Mouse (Mus musculus) embryonic facial prominence, embryonic 14.5 days (tissue): ENCODE results near the gene Glo1. TPM values are rescaled to one million over a fixed set of nuclear protein-coding genes. Genes with fewer than 3 reads are reported as not detected.

Experiments
- ATAC-seq: fragments of 200-750 bp; cut with Nextera tagmentation; 2 replicates; pipeline ENCODE4 v1.8.0; 2017; ENCODE audit warnings: low read depth, moderate number of reproducible peaks, moderate TSS enrichment
- DNase-seq: peaks from one replicate; pipeline ENCODE4 v3.0.0-alpha.2; 2015; ENCODE audit warnings: low spot score
- H3K27ac ChIP-seq: fragments of 300-500 bp; sonication (generic); replicated peaks from 2 replicates; pipeline ENCODE4 v1.5.1; 2014; ENCODE audit warnings: low read depth, mild to moderate bottlenecking, low read length, moderate library complexity
- H3K27me3 ChIP-seq: fragments of 300-500 bp; sonication (generic); replicated peaks from 2 replicates; pipeline ENCODE4 v1.6.1; 2014; ENCODE audit warnings: low read length; ENCODE audit not compliant: control insufficient read depth, insufficient read depth
- H3K36me3 ChIP-seq: fragments of 300-500 bp; sonication (generic); 2 replicates; pipeline ENCODE4 v1.6.1; 2014; ENCODE audit warnings: low read length, mixed read lengths; ENCODE audit not compliant: control insufficient read depth, insufficient read depth
- H3K4me1 ChIP-seq: fragments of 300-500 bp; sonication (generic); 2 replicates; pipeline ENCODE4 v1.6.1; 2014; ENCODE audit warnings: antibody characterized with exemption, low read length; ENCODE audit not compliant: control insufficient read depth, insufficient read depth
- H3K4me2 ChIP-seq: fragments of 300-500 bp; sonication (generic); 2 replicates; pipeline ENCODE4 v1.6.1; 2014; ENCODE audit warnings: low read depth, mild to moderate bottlenecking, low read length, moderate library complexity, mixed read lengths
- H3K4me3 ChIP-seq: fragments of 300-500 bp; sonication (generic); 2 replicates; pipeline ENCODE4 v1.5.1; 2014; ENCODE audit warnings: low read depth, mild to moderate bottlenecking, low read length
- H3K9ac ChIP-seq: fragments of 300-500 bp; sonication (generic); 2 replicates; pipeline ENCODE4 v1.6.1; 2014; ENCODE audit warnings: low read depth, mild to moderate bottlenecking, low read length, moderate library complexity, mixed read lengths
- H3K9me3 ChIP-seq: fragments of 300-500 bp; sonication (generic); 2 replicates; pipeline ENCODE4 v1.6.1; 2016; ENCODE audit warnings: low read length; ENCODE audit not compliant: control insufficient read depth
- WGBS: fragments of 180-500 bp; shearing (Covaris S2); extraction: QIAGEN DNeasy Blood & Tissue Kit; methylation state at CpG from one replicate; pipeline ENCODE4 v1.1.7; 2014; 5-methylcytosine and 5-hydroxymethylcytosine counted together
- polyA plus RNA-seq: library from polyadenylated mRNA; unstranded; fragments of >200 nt; fragmentation: Nextera tagmentation; extraction: Ambion mirVana; gene quantifications from 2 replicates; pipeline ENCODE4 v1.2.1, GENCODE M21; 2014

Gene Glo1
- polyA plus RNA-seq, 1 experiment from 2014 or later: 214 TPM

- DNase-seq (no peak), ATAC-seq (no peak)
- no peaks in the 10 kb centered on the region for H3K9me3 ChIP-seq
- no peaks in the 10 kb centered on the region for H3K4me1 ChIP-seq
- no peak overlapping the region for H3K4me2 ChIP-seq
- H3K4me3 ChIP-seq: no peak overlapping the region
- no peaks in the 10 kb centered on the region for H3K27me3 ChIP-seq
- H3K9ac ChIP-seq: no peak overlapping the region
- 84% methylated on average over 3 of the region's 3 CpGs for WGBS
- no peak overlapping the region for H3K27ac ChIP-seq
- H3K36me3 ChIP-seq: no peaks in the 10 kb centered on the region
Measured at GRCm38 (mm10) chr17:30582313-30582712, 44.4 kb downstream of the Glo1 start.

- ATAC-seq: no peak
- no peak overlapping the region for H3K4me3 ChIP-seq
- no peak for DNase-seq
- H3K9me3 ChIP-seq: no peaks in the 10 kb centered on the region
- WGBS: 84% methylated on average over 6 of the region's 6 CpGs
- no peak overlapping the region for H3K4me2 ChIP-seq
- H3K9ac ChIP-seq: no peak overlapping the region
- no peaks in the 10 kb centered on the region for H3K36me3 ChIP-seq
- no peak overlapping the region for H3K27ac ChIP-seq
- peaks cover 4% of the 10 kb centered on the region; the same call in 1 of the 2 replicates for H3K4me1 ChIP-seq
- no peaks in the 10 kb centered on the region for H3K27me3 ChIP-seq
Measured at GRCm38 (mm10) chr17:30581201-30581600, 45.5 kb downstream of the Glo1 start.

GRCm38 (mm10) chr17:30580781-30581180 is 45.9 kb downstream of the Glo1 start:
- no peak for DNase-seq
- Histone ChIP-seq H3K9ac (no peak overlapping the region), H3K4me3 (no peak overlapping the region), H3K4me1 (peaks cover 4% of the 10 kb centered on the region; the same call in 1 of the 2 replicates), H3K27ac (no peak overlapping the region), H3K9me3 (no peaks in the 10 kb centered on the region), H3K4me2 (no peak overlapping the region), H3K27me3 (no peaks in the 10 kb centered on the region), H3K36me3 (no peaks in the 10 kb centered on the region)
- ATAC-seq: no peak
- WGBS: 70% methylated on average over 1 of the region's 1 CpGs

- no peaks in the 10 kb centered on the region for H3K36me3 ChIP-seq
Measured at GRCm38 (mm10) chr17:30576946-30577345, 49.7 kb downstream of the Glo1 start.

GRCm38 (mm10) chr17:30575941-30576773 is 50.5 kb downstream of the Glo1 start, which contains the start of gene Btbd9:
Gene Btbd9, minus strand, starts transcription at chr17:30576488.
- WGBS: under 1% methylated on average over 46 of the region's 94 CpGs
- peaks cover 12% of the 10 kb centered on the region for H3K4me1 ChIP-seq
- peak within 1 kb of the TSS; percentile 83 for H3K27ac ChIP-seq
- DNase-seq (peak; percentile 92), ATAC-seq (peak; percentile 93)
- no peaks in the 10 kb centered on the region for H3K36me3 ChIP-seq
- no peaks in the 10 kb centered on the region for H3K9me3 ChIP-seq
- H3K27me3 ChIP-seq: no peaks in the 10 kb centered on the region
- H3K9ac ChIP-seq: peak within 1 kb of the TSS; percentile 81
- peak within 1 kb of the TSS; percentile 72 for H3K4me3 ChIP-seq
- H3K4me2 ChIP-seq: peak within 1 kb of the TSS; percentile 81

More at GRCm38 (mm10) chr17:30576946-30577345, 49.7 kb downstream of the Glo1 start:
- Histone ChIP-seq H3K9me3 (no peaks in the 10 kb centered on the region), H3K9ac (peak overlapping the region; percentile 81), H3K27me3 (no peaks in the 10 kb centered on the region), H3K4me2 (peak overlapping the region; percentile 81), H3K4me3 (peak overlapping the region; percentile 72), H3K4me1 (peaks cover 12% of the 10 kb centered on the region), H3K27ac (peak overlapping the region; percentile 83; the same call in 1 of the 2 replicates)
- DNase-seq (no peak), ATAC-seq (no peak)
- 62% methylated on average over 12 of the region's 12 CpGs for WGBS

GRCm38 (mm10) chr17:30575121-30575904 is 51.4 kb downstream of the Glo1 start:
- no peaks in the 10 kb centered on the region for H3K36me3 ChIP-seq
- H3K4me1 ChIP-seq: peaks cover 12% of the 10 kb centered on the region
- ATAC-seq (peak; percentile 5; the same call in 1 of the 2 replicates), DNase-seq (no peak)
- peak overlapping the region; percentile 83 for H3K27ac ChIP-seq
- H3K4me2 ChIP-seq: peak overlapping the region; percentile 81
- WGBS: 7% methylated on average over 32 of the region's 35 CpGs
- peak overlapping the region; percentile 81 for H3K9ac ChIP-seq
- peak overlapping the region; percentile 72 for H3K4me3 ChIP-seq
- no peaks in the 10 kb centered on the region for H3K27me3 ChIP-seq
- H3K9me3 ChIP-seq: no peaks in the 10 kb centered on the region

- ATAC-seq (no peak), DNase-seq (no peak)
- peaks cover 12% of the 10 kb centered on the region for H3K4me1 ChIP-seq
- H3K4me3 ChIP-seq: peak overlapping the region; percentile 72
- peak overlapping the region; percentile 81 for H3K9ac ChIP-seq
- peak overlapping the region; percentile 81 for H3K4me2 ChIP-seq
- no peaks in the 10 kb centered on the region for H3K27me3 ChIP-seq
- no peaks in the 10 kb centered on the region for H3K36me3 ChIP-seq
- no peaks in the 10 kb centered on the region for H3K9me3 ChIP-seq
- H3K27ac ChIP-seq: no peak overlapping the region
- WGBS: 75% methylated on average over 8 of the region's 8 CpGs
Measured at GRCm38 (mm10) chr17:30574783-30575075, 51.9 kb downstream of the Glo1 start.

GRCm38 (mm10) chr17:30573990-30574782 is 52.5 kb downstream of the Glo1 start:
- H3K27me3 ChIP-seq: no peaks in the 10 kb centered on the region
- ATAC-seq (no peak), DNase-seq (no peak)
- H3K9me3 ChIP-seq: no peaks in the 10 kb centered on the region
- H3K4me2 ChIP-seq: 0 out of 2 replicates have a peak overlapping the region, but pooled peaks have one; percentile 81
- peaks cover 12% of the 10 kb centered on the region for H3K4me1 ChIP-seq
- H3K36me3 ChIP-seq: no peaks in the 10 kb centered on the region
- 66% methylated on average over 8 of the region's 8 CpGs for WGBS
- no peak overlapping the region for H3K4me3 ChIP-seq
- H3K9ac ChIP-seq: peak overlapping the region; percentile 81; the same call in 1 of the 2 replicates
- H3K27ac ChIP-seq: no peak overlapping the region
